Comparison of ENCODE assay signal across 28 mouse cellular contexts in genomic region chr11:3883711-3884110, GRCm38 (mm10). TPM values are rescaled to one million over a fixed set of nuclear protein-coding genes. Genes with fewer than 3 reads are reported as not detected.
"Had no signal": no experiment of that assay in that cellular context is flagged by ENCODE, and none has a peak within 500 bp of the region (broad histone marks: within the 10 kb centered on the region; RNA-seq: fewer than 3 reads in every experiment).

No protein-coding gene starts in this region.

- H3K4me1 ChIP-seq: embryonic facial prominence, embryonic 12.5 days; embryonic facial prominence, embryonic 13.5 days; embryonic facial prominence, embryonic 15.5 days; forebrain, embryonic 12.5 days had no signal

- H3K27me3 ChIP-seq: embryonic facial prominence, embryonic 12.5 days; embryonic facial prominence, embryonic 13.5 days; embryonic facial prominence, embryonic 15.5 days; forebrain, embryonic 12.5 days; forebrain, embryonic 13.5 days; forebrain, embryonic 15.5 days had no signal

- H3K36me3 ChIP-seq: embryonic facial prominence, embryonic 10.5 days; embryonic facial prominence, embryonic 12.5 days; embryonic facial prominence, embryonic 13.5 days; embryonic facial prominence, embryonic 15.5 days; forebrain, embryonic 10.5 days; forebrain, embryonic 12.5 days; forebrain, embryonic 15.5 days had no signal

- H3K9ac ChIP-seq: embryonic facial prominence, embryonic 12.5 days; embryonic facial prominence, embryonic 13.5 days; embryonic facial prominence, embryonic 15.5 days; forebrain, embryonic 12.5 days; forebrain, embryonic 13.5 days; forebrain, embryonic 15.5 days; forebrain, postnatal 0 days had no signal

- H3K9me3 ChIP-seq: embryonic facial prominence, embryonic 10.5 days; embryonic facial prominence, embryonic 12.5 days; embryonic facial prominence, embryonic 13.5 days; embryonic facial prominence, embryonic 15.5 days; forebrain, embryonic 10.5 days; forebrain, embryonic 12.5 days; forebrain, embryonic 13.5 days; forebrain, embryonic 15.5 days had no signal

- H3K4me3 ChIP-seq: embryonic facial prominence, embryonic 10.5 days; embryonic facial prominence, embryonic 12.5 days; embryonic facial prominence, embryonic 13.5 days; embryonic facial prominence, embryonic 15.5 days; erythroblast, embryonic 14.5 days; forebrain, embryonic 10.5 days; forebrain, embryonic 12.5 days; forebrain, embryonic 13.5 days; forebrain, embryonic 15.5 days; gastrocnemius, adult 2 months; heart, adult 2 months had no signal

- DNase-seq: cerebellum, adult 2 months; cerebellum, adult 8-10 months; cerebellum, adult 9-10 months; cerebellum, adult 9-11 months; cerebellum, postnatal 10 days; cerebellum, postnatal 14 days; cerebellum, postnatal 25 days; cerebellum, postnatal 36 days; embryo, embryonic 11 days; forebrain, postnatal 0 days; gastrocnemius, adult 2 months; gastrocnemius, postnatal 10 days; gastrocnemius, postnatal 14 days; gastrocnemius, postnatal 25 days; gastrocnemius, postnatal 36 days; heart, adult 2 months had no signal

- H3K27ac ChIP-seq: embryonic facial prominence, embryonic 10.5 days; embryonic facial prominence, embryonic 12.5 days; embryonic facial prominence, embryonic 13.5 days; embryonic facial prominence, embryonic 15.5 days; forebrain, embryonic 10.5 days; forebrain, embryonic 12.5 days; forebrain, embryonic 13.5 days; forebrain, embryonic 15.5 days; gastrocnemius, adult 2 months; heart, adult 2 months had no signal

- ATAC-seq: forebrain, embryonic 13.5 days; forebrain, embryonic 14.5 days; forebrain, embryonic 15.5 days; forebrain, embryonic 16.5 days; forebrain, postnatal 0 days had no signal

- H3K4me2 ChIP-seq: embryonic facial prominence, embryonic 12.5 days; embryonic facial prominence, embryonic 13.5 days; embryonic facial prominence, embryonic 15.5 days; forebrain, embryonic 12.5 days; forebrain, embryonic 13.5 days; forebrain, embryonic 15.5 days had no signal

RNA-seq across cellular contexts. Expression of gene 4921536K21Rik, which starts 11.2 kb away (rescaled TPM):
- total RNA-seq: common myeloid progenitor, adult 5-6 weeks had no signal

RNA-seq across cellular contexts. Expression of gene Dusp18, which starts 11.3 kb away (rescaled TPM):
- polyA plus RNA-seq: erythroblast, embryonic 14.5 days had no signal

RNA-seq across cellular contexts. Expression of gene Osbp2, which starts 20.0 kb away (rescaled TPM):
- total RNA-seq: common myeloid progenitor, adult 5-6 weeks had no signal
- polyA plus RNA-seq: erythroblast, embryonic 14.5 days had no signal
